Mouse (Mus musculus) cerebellum, adult 2 months (tissue): ENCODE results near the gene BC003965.

Source experiments
- CTCF ChIP-seq: fragments of 200-500 bp; IDR thresholded peaks from 2 replicates; pipeline ENCODE4 v1.5.1; 2011; ENCODE audit warnings: low read depth, mild to moderate bottlenecking, control low read depth, low read length, moderate library complexity, borderline replicate concordance; ENCODE audit not compliant: insufficient read depth
- POLR2A ChIP-seq: fragments of 200-500 bp; IDR thresholded peaks from 2 replicates; pipeline ENCODE4 v1.6.1; 2011; ENCODE audit warnings: low read length, control low read depth, borderline replicate concordance; ENCODE audit not compliant: insufficient read depth

GRCm38 (mm10) chr17:25221821-25222503 lies 37.6 kb downstream of the BC003965 start:
- TF ChIP-seq POLR2A, result peak; percentile 60; the same call in 1 of the 2 replicates
- no peak for TF ChIP-seq CTCF
